Mouse (Mus musculus): ENCODE measurements at regions not wholly inside any gene's neighbourhood (a gene's known extent, or its start where the extent isn't known, plus 50 kb on each side); places are given as distances from the start of the nearest gene placed in this dataset.

DNA sequence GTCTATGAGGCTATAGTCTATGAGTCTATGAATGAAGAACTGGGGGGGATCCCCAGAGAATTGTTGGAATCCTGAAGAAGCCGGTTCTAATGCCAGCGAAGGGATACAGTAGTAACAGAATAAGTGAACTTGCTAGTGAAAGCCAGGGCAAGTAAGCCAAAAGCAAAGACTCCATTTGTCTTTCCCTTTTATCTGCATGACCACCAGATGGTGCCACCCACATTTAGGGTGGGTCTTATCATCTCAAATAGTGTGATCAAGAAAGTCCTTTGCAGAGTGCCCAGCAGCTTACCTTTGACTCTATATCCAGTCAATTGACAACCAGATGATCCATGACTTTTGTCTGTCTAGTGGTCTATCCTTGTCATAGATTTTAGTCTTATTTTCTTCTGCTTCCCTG, 184.2 kb upstream of the Nmur2 start:
- no peak for TF ChIP-seq CTCF (IDR thresholded peaks at IDR 0.05; ENCODE audit: insufficient read depth, low read depth, low read length)
- no peak for TF ChIP-seq POLR2A (IDR thresholded peaks at IDR 0.05; ENCODE audit: insufficient read depth, low read depth, low read length)

Measured in olfactory bulb, adult 2 months (tissue).